Comparison of ENCODE assay signal across 8 mouse cellular contexts in the genomic region with DNA sequence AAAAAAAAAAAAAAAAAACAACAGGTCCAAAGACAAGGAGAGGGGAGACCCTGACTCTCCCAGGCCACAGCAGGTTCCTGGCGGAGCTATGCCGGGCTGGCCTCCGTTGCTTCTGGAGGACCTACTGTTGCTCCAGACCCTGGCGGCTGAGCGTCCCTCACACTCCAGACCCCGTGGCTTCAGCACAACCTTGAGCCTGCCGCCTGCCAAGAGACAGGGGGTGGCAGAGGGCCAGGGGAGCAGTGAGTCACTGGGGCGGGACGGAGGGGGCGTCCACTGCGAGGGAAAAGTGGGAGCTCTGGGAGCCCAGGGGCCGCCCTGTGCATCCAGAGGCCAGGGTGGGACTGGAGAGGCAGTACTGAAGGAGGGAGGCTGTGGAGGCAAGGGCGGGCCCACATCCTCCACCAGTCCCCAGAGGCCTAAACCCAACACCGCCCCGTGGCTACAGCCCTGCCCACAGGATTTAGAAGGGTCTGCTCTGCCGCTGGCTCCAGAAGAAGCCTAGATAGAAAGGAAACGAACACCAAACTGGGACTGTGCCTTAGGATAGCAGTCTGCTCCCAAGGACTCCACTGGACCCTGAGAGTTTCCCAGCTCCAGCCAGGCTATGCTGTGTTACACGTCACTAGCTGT.
A peak's percentile ranks its signal among the peaks of the same experiment; 100 is the strongest.
DNase-seq lines count a peak whose midpoint lies in the region; ATAC-seq and TF ChIP-seq lines count a peak whose summit lies in the region.

No protein-coding gene starts in this region.

- H3K4me1 ChIP-seq in hindbrain, embryonic 14.5 days (replicated peaks; ENCODE audit: control insufficient read depth, insufficient read depth, low read length) = peaks cover 31% of the 10 kb centered on the region
- H3K4me1 ChIP-seq in thymus, adult 2 months (replicated peaks; ENCODE audit: control insufficient read depth, insufficient read depth, low read length) = peaks cover 13% of the 10 kb centered on the region

- no peak overlapping the region for H3K9ac ChIP-seq in hindbrain, embryonic 14.5 days

- TF ChIP-seq POLR2A in thymus, adult 2 months (IDR thresholded peaks at IDR 0.05; ENCODE audit: control insufficient read depth, extremely low read depth, insufficient read depth, low read length, poor library complexity) = no peak

- no peaks in the 10 kb centered on the region for H3K27me3 ChIP-seq in hindbrain, embryonic 14.5 days (ENCODE audit: control insufficient read depth, insufficient read depth, low read length)
- no peaks in the 10 kb centered on the region for H3K27me3 ChIP-seq in thymus, adult 2 months (ENCODE audit: control insufficient read depth, insufficient read depth, low read length)

- intact Hi-C loops in left cerebral cortex, adult 2 months (cut with DNase I) = no loop called here

- no peak for TF ChIP-seq CTCF in left cerebral cortex, adult 2 months (IDR thresholded peaks at IDR 0.05)
- TF ChIP-seq CTCF in thymus, adult 2 months (IDR thresholded peaks at IDR 0.05; ENCODE audit: borderline replicate concordance, control insufficient read depth, extremely low read depth, insufficient read depth, low read length, poor library complexity) = no peak

- H3K4me3 ChIP-seq in hindbrain, embryonic 14.5 days (replicated peaks; ENCODE audit: low read length) = no peak overlapping the region
- H3K4me3 ChIP-seq in left cerebral cortex, adult 2 months = no peak overlapping the region
- H3K4me3 ChIP-seq in thymus, adult 2 months (ENCODE audit: control insufficient read depth, insufficient read depth, low read length) = no peak overlapping the region

- 30% methylated on average over 18 of the region's 18 CpGs for WGBS in hindbrain, embryonic 14.5 days
- WGBS in thymus, adult 2 months = 78% methylated on average over 18 of the region's 18 CpGs

- ATAC-seq in hindbrain, embryonic 14.5 days (ENCODE audit: low FRiP score) = peak; percentile 55

- H3K9me3 ChIP-seq in hindbrain, embryonic 14.5 days (ENCODE audit: control insufficient read depth, low read length) = no peaks in the 10 kb centered on the region

- DNase-seq in adrenal gland, adult (ENCODE audit: inconsistent age in 2 of 2, low spot score in 1 of 2) = peak; percentile 96 to 97
- peak; percentile 82 for DNase-seq in cerebellum, adult 9-11 months
- DNase-seq in gastrocnemius, postnatal 10 days = peak; percentile 95
- DNase-seq in hindbrain, embryonic 14.5 days (ENCODE audit: low spot score) = no peak
- peak; percentile 56 to 59 for DNase-seq in left cerebral cortex, adult 2 months (ENCODE audit: extremely low spot score in 1 of 2, low spot score in 2 of 2)
- peak; percentile 88 to 95 for DNase-seq in lung, postnatal 4 days
- peak; percentile 41 to 72 for DNase-seq in spleen, postnatal 10 days (ENCODE audit: low spot score in 2 of 2)
- DNase-seq in thymus, adult 2 months = no peak

- H3K36me3 ChIP-seq in hindbrain, embryonic 14.5 days (replicated peaks; ENCODE audit: control insufficient read depth, insufficient read depth) = 0 out of 2 replicates have a peak, but pooled peaks cover 6% of the 10 kb centered on the region
- H3K36me3 ChIP-seq in thymus, adult 2 months (ENCODE audit: control insufficient read depth, insufficient read depth, low read length) = no peaks in the 10 kb centered on the region

- peak overlapping the region; percentile 64 for H3K27ac ChIP-seq in hindbrain, embryonic 14.5 days
- peak overlapping the region; percentile 61 for H3K27ac ChIP-seq in left cerebral cortex, adult 2 months
- no peak overlapping the region for H3K27ac ChIP-seq in thymus, adult 2 months (ENCODE audit: control insufficient read depth, insufficient read depth, low read length)

- peak overlapping the region; percentile 13; the same call in 1 of the 2 replicates for H3K4me2 ChIP-seq in hindbrain, embryonic 14.5 days (replicated peaks)

Comparison
In these comparisons a context has a peak if more than half of its experiments do, and no peak if none do; other contexts are left out.
1. DNase-seq: peak in adrenal gland, adult (2 of 2), cerebellum, adult 9-11 months (single experiment), gastrocnemius, postnatal 10 days (single experiment), left cerebral cortex, adult 2 months (2 of 2), lung, postnatal 4 days (2 of 2) and spleen, postnatal 10 days (2 of 2); none in hindbrain, embryonic 14.5 days (single experiment) and thymus, adult 2 months (single experiment).